Mouse (Mus musculus) heart, postnatal 25 days (tissue): ENCODE data around the gene Hamp2. TPM values are rescaled to one million over a fixed set of nuclear protein-coding genes. Genes with fewer than 3 reads are reported as not detected.
A peak's percentile ranks its signal among the peaks of the same experiment; 100 is the strongest.

Experiments
- DNase-seq: peaks from one replicate; pipeline ENCODE4 v3.0.0; 2022; ENCODE audit warnings: low spot score
- intact Hi-C: fragments of 180-260 bp; cut with DNase I; formaldehyde crosslinking; loops from one replicate; pipeline ENCODE4 v1.15.1; 2025
- total RNA-seq, 2 experiments: library from RNA; stranded (reverse); gene quantifications; 2 replicates each; pipeline ENCODE4 v1.2.3; 2021

The Hamp2 gene
- total RNA-seq, 2 experiments from 2014 or later = 6.5 to 9.5 TPM

DNA sequence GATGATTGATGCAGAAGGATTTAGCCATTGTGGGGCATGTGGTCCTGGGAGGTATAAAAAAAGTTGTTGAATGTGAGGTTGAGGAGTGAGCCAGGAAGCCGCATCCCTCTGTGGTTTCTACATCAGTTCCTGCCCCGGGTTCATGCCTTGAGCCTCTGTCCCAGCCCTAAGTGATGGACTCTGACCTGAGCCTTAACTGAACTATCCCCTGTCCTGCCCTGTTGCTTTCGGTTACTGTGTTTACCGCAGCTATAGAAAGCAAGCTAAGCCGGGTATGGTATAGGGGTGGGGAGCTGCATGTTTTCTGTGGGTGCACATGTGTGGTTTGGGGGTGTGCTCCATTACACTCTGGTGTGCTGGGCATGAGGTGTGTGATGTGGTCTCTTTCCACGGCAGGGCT lies 14.7 kb downstream of the Hamp2 start:
- intact Hi-C loops = no loop called here
- DNase-seq = no peak

DNA sequence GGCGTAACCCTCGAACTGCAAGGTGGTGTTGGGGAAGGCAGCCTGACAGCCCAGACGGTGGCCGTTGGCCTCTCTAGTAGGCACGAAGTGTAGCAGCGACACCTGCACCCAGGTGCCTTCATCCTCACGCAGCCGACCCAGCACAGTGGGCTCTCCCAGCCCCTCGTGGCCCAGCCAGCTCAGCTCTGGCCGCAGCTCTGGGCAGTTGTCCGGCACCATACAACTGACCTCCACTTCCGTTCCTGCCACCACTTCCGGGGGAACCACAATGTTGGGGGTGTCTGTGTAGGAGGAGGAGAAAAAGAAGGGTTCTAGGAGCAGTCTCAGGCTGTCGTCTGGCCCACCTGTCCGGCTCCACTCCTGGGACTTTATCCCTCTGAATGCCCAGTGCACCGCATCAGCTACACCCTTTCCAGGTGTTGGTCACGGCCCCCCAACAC lies 15.5 kb downstream of the Hamp2 start:
- DNase-seq = no peak
- intact Hi-C loops = no loop called here

DNA sequence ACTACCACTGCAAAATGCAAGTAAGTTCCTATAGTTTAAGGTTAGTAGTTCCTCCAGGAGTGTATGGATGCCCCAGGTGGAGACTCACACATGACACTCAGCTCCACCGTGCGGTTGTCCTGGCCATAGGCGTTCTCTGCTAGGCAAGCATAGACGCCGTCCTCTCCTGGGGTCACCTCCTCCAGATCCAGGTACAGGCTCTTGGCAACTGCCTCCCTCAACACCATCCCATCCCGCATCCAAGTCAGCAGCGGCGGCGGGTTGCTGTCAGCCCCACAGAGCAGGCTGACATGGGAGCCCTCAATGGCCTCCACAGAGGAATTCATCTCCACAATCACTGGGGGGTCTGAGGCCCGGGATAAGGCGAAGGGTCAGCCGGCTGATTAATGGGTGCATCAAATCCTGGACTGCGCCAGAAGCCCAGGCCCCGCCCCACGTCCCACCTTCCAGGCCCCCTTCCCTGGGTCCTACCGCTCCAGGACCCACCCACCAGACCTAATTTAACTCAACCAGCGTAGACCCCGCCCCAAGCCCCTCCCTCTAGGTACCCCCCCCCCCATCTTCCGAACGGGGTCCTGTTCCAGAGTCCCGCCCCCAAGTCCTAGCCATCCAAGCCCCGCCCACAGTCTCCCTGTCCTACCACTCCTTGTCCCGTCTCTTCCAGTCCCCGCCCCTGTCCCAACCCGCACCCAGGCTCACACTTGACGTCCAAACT lies 16.0 kb downstream of the Hamp2 start:
- DNase-seq = no peak
- intact Hi-C loops = no loop called here

DNA sequence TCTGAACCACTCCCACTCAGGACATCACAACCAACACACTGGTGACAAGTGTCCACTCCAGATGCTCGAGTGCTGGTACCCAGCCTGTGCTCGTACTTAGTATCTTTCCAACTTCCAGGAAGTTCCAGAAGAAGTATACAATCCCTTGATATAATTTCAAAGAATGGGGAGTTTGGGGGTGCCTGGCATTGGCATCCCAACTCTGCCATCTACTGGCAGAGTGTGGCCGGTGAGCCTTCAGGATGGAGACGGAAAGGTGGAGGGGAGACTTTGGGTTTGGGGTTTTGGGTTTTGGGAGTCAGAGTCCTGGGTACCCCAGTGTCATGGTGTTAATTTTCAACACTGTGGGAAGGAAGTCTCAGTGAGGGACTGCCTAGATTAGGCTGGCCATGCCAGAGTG lies 20.4 kb downstream of the Hamp2 start:
- intact Hi-C loops = no loop called here
- no peak for DNase-seq

DNA sequence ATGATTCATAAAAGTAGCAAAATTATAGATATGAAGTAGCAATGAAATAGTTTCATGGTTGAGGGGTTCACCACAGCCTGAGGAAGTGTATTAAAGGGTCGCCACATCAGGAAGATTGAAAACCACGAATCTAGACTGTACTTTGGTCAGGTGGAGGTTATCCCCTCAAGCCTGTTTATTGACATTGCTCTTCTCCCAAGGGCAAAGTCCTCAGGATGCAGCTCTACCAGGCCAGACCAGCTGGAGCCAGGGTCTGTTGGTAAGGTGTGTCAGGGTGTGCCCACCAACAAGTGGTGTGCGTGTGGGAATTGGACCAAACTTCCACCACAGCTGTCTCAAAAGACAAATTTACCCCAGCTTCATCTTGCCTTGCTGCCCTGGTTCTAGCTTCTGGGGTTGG lies 29.3 kb downstream of the Hamp2 start:
- intact Hi-C loops = no loop called here
- no peak for DNase-seq

DNA sequence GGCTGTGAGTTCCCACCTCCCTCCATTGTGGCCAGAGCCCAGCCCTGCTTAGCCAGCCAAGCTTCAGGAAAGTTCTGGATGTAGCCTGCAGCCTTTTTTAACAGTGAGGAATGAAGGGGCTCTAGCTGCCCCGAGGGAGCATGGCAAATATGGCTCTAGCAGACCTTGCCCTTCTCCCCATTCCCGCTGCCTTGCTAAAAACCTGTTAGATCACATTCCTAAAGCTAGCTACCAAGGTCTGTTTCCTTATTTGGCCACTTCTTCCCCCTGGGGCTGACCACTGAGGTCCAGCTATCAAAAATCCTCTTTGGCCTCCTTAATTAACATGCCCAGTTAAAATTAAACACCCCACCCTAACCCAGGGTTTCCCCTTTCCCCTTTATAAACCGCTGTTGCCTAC lies 32.0 kb downstream of the Hamp2 start:
- DNase-seq = no peak
- intact Hi-C loops = no loop called here

DNA sequence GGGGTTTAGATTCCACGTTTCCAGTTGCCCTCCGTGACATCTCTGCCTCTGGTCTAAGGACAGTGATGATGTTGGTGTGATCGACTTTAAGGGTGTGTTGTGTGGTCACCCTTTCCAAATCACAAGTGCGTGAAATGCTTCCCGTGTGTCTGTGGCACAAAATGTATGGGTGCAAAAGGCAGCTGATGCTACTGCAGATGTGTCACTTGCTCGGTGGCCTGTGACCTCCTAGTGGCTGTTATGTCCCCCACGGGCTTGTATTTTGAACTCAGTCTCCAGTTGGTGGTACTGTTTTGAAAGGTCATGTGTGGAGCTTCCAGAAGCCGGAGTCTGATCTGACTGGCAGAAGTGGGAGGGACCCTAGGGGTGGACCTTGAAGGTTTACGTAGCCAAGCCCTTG lies 32.7 kb downstream of the Hamp2 start:
- intact Hi-C loops = no loop called here
- no peak for DNase-seq

DNA sequence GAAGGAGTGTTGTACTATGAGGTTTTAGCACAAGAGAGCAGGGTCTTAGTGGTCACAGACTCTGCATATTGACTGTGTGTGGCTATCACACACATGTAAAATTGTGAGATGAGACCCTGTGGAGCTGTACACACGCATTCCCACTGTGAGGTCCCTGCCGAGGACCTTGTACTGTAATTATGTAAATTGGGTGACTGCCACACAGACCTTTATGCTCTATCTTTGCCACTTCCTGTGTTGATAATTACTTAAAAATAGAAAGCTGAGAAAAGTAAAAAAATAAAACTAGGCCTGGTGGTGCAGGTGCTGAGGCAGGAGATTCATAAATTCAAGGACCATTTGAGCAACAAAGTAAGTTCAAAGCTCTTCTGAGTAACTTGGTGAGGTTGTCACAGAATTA lies 33.8 kb downstream of the Hamp2 start:
- intact Hi-C loops = no loop called here
- no peak for DNase-seq

DNA sequence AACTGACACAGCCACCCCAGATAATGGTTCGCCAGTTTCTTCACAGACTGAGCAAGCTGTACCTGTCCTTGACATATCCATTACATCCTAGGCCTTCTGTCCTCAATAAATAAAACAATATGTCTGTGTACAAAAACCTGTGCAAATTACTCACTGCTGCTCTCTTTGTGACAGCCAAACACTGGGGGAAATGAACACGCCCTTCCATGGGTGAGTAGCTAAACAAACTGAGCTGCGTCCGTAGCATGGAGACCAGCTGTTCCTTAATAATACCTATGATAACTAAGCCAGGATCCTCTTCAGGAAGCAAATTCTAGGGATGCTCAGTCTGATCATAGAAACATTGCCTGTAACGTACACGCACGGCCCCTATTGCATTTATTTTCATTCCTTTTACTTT lies 35.7 kb downstream of the Hamp2 start:
- no peak for DNase-seq
- intact Hi-C loops = no loop called here

DNA sequence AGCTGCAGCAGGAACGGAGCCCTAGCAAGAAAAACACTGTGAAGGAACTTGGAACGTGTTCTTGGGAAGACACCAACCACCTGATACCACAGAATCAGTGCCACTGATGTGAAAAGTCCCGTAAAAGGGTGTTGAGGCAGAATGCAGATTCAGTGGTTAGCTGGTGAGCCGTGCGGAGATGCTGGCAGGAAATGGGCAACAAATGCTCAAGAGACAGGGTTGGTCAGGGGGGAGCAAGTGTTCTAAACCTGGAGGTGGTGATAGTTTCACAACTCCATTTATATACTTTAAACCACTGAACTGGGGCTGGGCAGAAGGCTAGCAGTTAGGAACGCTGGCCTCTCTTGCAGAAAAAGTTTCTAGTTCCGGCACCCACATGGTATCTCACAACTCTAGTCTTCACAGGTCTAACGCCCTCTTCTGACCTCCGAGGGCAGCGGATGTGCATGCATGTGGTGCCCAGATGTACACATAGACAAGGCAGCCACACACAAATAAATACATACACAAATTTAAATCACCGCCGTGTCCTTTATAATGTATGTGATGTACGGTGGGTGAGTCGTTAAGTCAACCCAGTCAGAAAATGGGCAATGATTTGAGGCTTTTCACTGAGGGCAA lies 36.8 kb downstream of the Hamp2 start:
- no peak for DNase-seq
- intact Hi-C loops = no loop called here

DNA sequence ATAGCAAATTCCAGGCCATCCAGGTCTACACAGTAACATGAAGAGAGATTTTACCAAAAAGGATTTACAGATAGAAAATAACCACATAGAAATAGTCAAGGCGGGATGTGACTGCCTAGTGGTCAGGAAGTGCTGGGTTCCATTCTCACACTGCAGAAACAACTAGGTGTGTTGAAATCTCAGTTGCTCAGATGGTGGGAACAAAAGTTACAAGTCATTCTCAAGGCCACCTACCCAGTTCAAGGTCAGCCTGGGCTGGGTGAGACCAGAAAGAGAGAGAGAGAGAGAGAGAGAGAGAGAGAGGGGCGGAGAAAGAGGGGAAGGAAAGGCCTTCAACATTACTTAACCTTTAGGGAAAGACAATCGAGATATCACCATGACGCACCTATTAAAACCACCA lies 37.6 kb downstream of the Hamp2 start:
- intact Hi-C loops = no loop called here
- DNase-seq = no peak

DNA sequence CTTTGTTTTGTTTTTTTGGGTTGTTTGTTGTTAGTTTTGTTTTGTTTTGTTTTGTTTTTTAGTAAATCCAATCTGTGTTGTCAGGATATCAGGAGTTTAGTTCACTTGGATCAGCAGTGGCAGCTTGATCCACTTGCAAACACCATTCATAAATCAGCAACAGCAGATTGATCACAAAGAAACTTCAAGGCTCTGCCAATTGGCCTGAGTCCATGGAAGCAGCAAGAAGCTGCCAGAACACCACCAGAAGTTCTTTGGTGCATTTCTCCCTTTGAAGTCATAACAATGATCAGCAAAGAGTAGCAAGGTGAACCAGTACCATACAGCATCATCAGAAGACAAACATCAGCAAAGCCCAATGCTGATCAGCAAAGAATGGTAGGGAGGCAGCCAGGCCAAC lies 40.4 kb downstream of the Hamp2 start:
- no peak for DNase-seq
- intact Hi-C loops = no loop called here

DNA sequence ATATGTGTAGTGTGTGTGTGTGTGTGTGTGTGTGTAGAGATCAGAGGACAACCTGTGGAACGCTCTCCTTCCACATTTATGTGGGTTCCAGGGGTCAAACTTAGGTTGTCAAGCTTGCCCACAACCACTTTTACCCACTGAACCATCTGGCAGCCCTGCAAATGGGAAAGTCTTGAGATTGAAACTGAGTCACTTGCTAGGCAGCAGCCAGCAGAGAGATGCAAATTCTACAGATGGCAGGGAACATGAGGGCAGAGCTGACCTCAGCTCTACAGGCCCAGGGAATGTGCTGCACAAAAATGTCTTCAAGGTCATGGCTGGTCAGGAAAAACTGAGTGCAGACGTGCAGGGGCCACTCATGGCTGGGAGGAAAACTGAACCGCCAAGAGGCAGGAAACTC lies 43.1 kb downstream of the Hamp2 start:
- DNase-seq = no peak
- intact Hi-C loops = no loop called here

DNA sequence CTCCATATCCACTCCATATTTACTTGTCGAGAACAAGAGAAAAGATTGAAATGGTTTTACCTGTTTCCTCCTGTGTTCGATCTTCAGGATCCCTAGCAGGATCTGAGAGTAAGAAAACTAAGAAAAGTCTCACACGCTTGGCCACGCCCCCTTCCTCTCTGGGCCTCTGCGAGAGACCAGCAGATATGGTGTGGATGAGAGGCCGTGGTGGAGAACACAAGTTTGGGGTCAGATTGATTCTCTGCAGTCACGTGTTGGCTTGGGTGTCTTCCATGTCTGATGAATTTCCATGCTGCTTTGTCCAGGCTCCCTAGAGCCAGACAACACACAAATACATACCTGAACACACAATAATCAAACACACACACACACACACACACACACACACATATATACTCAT lies 44.3 kb downstream of the Hamp2 start, which contains the start of gene Cd22:
Gene Cd22, minus strand, starts transcription at position 167 of the 400 bp plus-strand sequence.
- intact Hi-C loops = no loop called here
- DNase-seq = no peak

DNA sequence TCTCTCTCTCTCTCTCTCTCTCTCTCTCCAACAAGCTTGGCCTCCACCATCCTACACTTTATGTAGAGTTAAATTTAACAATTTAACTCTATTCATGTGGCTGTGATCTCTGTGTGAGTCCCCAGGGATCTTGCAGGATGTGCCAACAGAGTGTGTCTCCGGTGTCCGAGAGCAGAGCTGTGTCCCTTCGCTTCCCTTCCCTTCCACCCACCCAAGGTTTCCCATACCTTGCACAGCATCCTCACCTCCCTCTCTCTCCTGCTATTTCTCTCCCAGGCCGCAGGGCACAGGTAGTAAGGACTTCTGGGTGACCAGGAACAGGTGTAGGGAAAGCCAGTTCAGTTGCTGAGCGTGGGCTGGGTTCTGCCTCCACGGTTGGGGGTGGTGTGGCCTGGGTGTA lies 45.5 kb downstream of the Hamp2 start:
- intact Hi-C loops = no loop called here
- DNase-seq = no peak

DNA sequence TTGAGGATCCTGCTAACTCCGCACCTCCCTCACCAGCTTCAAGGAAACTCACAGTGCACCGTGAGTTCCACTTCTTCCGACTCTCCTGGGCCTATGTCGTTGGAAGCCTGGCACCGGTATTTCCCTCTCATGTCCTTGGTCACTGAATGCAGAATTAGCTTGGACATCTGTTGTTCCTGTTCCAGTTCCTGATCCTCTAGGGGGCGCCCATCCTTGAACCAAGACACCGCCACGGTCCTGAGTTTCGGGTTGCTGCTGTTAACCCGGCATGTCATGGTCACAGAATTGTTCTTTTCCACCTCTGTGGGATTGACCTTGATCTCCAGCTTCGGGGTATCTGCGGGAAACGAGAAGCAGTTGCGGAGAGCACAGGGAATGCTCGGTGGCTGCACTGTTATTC lies 51.4 kb downstream of the Hamp2 start:
- peak; percentile 14 for DNase-seq
- intact Hi-C loops = loop anchor here (1.0 kb wide), 1 partner anchor 101 kb away; no protein-coding TSS in a partner anchor

Other genes starting within 250 kb of the Hamp2 start
- not detected for gene 2200002J24Rik, start 225.8 kb downstream of the Hamp2 start, total RNA-seq
- not detected for gene Atp4a, start 212.5 kb downstream of the Hamp2 start, total RNA-seq
- 100 to 1,000 TPM; 269 to 278 TPM for gene Tmem147, start 195.1 kb downstream of the Hamp2 start, total RNA-seq
- not detected for gene Gapdhs, start 181.0 kb downstream of the Hamp2 start, total RNA-seq
- 1 to 10 TPM; 2.3 to 5.5 TPM for gene Sbsn, start 173.2 kb downstream of the Hamp2 start, total RNA-seq
- 1 to 10 TPM; 3.6 to 6.6 TPM for gene Dmkn, start 160.9 kb downstream of the Hamp2 start, total RNA-seq
- not detected for gene Krtdap, start 136.8 kb downstream of the Hamp2 start, total RNA-seq
- gene Ffar2, start 100.9 kb downstream of the Hamp2 start, total RNA-seq = under 1 TPM in 1 of 2 experiments, not detected in 1; 0.22 TPM
- gene Ffar3, start 68.5 kb downstream of the Hamp2 start, total RNA-seq = not detected
- gene Ffar1, start 63.1 kb downstream of the Hamp2 start, total RNA-seq = not detected
- gene Cd22, start 44.3 kb downstream of the Hamp2 start, total RNA-seq = 1 to 10 TPM in 1 of 2 experiments, under 1 TPM in 1; 0.78 to 1.4 TPM
- under 1 TPM in 1 of 2 experiments, not detected in 1; 0.36 TPM for gene Mag, start 9.8 kb downstream of the Hamp2 start, total RNA-seq
- 10 to 100 TPM; 16.8 to 34.4 TPM for gene Hamp, start 19.4 kb upstream of the Hamp2 start, total RNA-seq
- gene Usf2, start 32.1 kb upstream of the Hamp2 start, total RNA-seq = 100 to 1,000 TPM; 103 to 121 TPM
- 1 to 10 TPM; 4.3 to 5.6 TPM for gene Lsr, start 48.8 kb upstream of the Hamp2 start, total RNA-seq
- gene Fam187b, start 49.1 kb upstream of the Hamp2 start, total RNA-seq = under 1 TPM in 1 of 2 experiments, not detected in 1; 0.29 TPM
- gene Fxyd5, start 117.8 kb upstream of the Hamp2 start, total RNA-seq = 10 to 100 TPM; 26.1 to 31.0 TPM
- gene Fxyd7, start 126.8 kb upstream of the Hamp2 start, total RNA-seq = 1 to 10 TPM in 1 of 2 experiments, under 1 TPM in 1; 0.70 to 1.3 TPM
- gene Fxyd1, start 132.5 kb upstream of the Hamp2 start, total RNA-seq = 100 to 1,000 TPM; 861 to 862 TPM
- 1 to 10 TPM; 2.6 to 4.8 TPM for gene Lgi4, start 134.7 kb upstream of the Hamp2 start, total RNA-seq
- 1 to 10 TPM; 3.1 to 3.8 TPM for gene Fxyd3, start 152.0 kb upstream of the Hamp2 start, total RNA-seq
- 1 to 10 TPM; 2.1 to 3.4 TPM for gene Hpn, start 190.6 kb upstream of the Hamp2 start, total RNA-seq
- 10 to 100 TPM; 21.2 to 21.8 TPM for gene Scn1b, start 202.3 kb upstream of the Hamp2 start, total RNA-seq
- gene Gramd1a, start 231.2 kb upstream of the Hamp2 start, total RNA-seq = 10 to 100 TPM; 25.7 to 30.0 TPM